Mouse (Mus musculus): ENCODE results near the gene Kcnma1. TPM values are rescaled to one million over a fixed set of nuclear protein-coding genes. Genes with fewer than 3 reads are reported as not detected.

Kcnma1 gene
- polyA plus RNA-seq, 1 experiment from 2014 or later: 0.04 TPM

DNA sequence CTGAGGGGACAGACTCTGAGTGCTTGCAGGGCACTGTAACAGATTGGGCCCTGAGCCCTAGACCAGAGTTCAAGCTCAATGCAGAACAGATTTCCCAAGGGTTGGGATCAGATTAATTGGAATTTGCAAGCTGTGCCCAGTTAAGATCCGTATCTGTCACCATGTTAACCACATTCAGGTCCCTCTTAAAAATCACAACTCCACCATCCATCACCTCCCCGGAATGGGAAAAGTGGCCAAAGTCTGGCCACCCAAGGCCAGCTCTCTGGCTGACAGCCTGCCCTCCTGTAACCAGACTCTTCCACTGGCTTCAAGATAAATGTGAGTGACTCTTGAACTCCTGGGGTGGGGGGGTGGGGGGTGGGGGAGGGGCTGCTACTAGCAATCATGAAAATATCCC, 70.4 kb downstream of the Kcnma1 start:
- WGBS (ENCODE audit: insufficient replicate concordance): 64% methylated on average over 2 of the region's 2 CpGs
- Histone ChIP-seq H3K27me3 (ENCODE audit: insufficient read depth, low read length) (no peaks in the 10 kb centered on the region), H3K9ac (replicated peaks) (no peak overlapping the region), H3K36me3 (replicated peaks; ENCODE audit: insufficient read depth, low read length) (no peaks in the 10 kb centered on the region), H3K4me3 (ENCODE audit: low read depth, low read length) (no peak overlapping the region), H3K27ac (ENCODE audit: low read depth) (no peak overlapping the region), H3K4me2 (ENCODE audit: low read depth, low read length) (no peak overlapping the region), H3K9me3 (ENCODE audit: low read length) (no peaks in the 10 kb centered on the region), H3K4me1 (ENCODE audit: insufficient read depth) (no peaks in the 10 kb centered on the region)
- ATAC-seq (no peak), DNase-seq (no peak)
- no peak for TF ChIP-seq CTCF (IDR thresholded peaks at IDR 0.05; ENCODE audit: low read depth)
- TF ChIP-seq EP300 (IDR thresholded peaks at IDR 0.05; ENCODE audit: low read depth): no peak

DNA sequence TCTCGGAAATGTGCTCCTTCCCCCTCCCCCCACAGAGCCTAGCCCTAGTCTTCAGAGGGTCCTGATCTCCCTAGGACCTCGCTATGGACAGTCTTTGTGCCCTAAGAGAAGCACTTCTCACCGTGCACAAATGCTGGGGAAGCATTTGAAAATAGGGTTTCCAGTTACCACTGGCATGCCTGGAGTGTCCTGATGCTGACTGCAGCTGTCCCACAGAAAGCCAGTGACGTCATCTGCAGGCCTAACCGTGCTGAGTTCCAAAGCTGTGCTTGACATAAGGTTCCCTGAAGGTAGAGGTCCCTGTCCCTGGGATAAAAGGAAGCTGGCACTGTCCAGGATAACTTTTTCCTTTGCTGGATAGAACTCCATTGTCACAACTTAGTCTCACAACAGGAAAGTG, 71.1 kb downstream of the Kcnma1 start:
- DNase-seq (no peak), ATAC-seq (no peak)
- Histone ChIP-seq H3K4me1 (ENCODE audit: insufficient read depth) (no peaks in the 10 kb centered on the region), H3K9me3 (ENCODE audit: low read length) (no peaks in the 10 kb centered on the region), H3K27me3 (ENCODE audit: insufficient read depth, low read length) (no peaks in the 10 kb centered on the region), H3K9ac (replicated peaks) (no peak overlapping the region), H3K36me3 (replicated peaks; ENCODE audit: insufficient read depth, low read length) (no peaks in the 10 kb centered on the region), H3K4me2 (ENCODE audit: low read depth, low read length) (no peak overlapping the region), H3K4me3 (ENCODE audit: low read depth, low read length) (no peak overlapping the region), H3K27ac (ENCODE audit: low read depth) (no peak overlapping the region)
- 60% methylated on average over 5 of the region's 5 CpGs for WGBS (ENCODE audit: insufficient replicate concordance)
- TF ChIP-seq EP300 (IDR thresholded peaks at IDR 0.05; ENCODE audit: low read depth): no peak
- no peak for TF ChIP-seq CTCF (IDR thresholded peaks at IDR 0.05; ENCODE audit: low read depth)

DNA sequence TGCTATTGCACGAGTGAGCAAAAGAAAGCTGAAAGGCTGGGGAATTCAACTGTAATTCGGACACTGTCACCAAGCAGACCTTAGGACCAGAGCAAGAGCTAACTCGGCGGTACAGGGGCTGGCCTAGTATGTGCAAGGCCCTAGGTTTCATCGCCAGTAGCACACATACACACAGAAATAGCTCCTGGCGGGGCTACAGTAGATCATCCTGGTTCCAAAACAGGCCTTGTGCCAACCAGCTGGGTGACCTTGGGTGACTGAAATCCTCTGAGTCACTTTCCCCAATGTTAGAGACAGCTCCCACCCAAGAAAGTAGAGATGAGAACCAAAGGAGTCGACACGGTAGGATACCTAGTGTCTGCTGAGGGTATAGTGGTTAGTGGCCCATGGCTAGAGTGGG, 72.2 kb downstream of the Kcnma1 start:
- Histone ChIP-seq H3K27ac (ENCODE audit: low read depth) (no peak overlapping the region), H3K36me3 (replicated peaks; ENCODE audit: insufficient read depth, low read length) (no peaks in the 10 kb centered on the region), H3K4me3 (ENCODE audit: low read depth, low read length) (no peak overlapping the region), H3K4me1 (ENCODE audit: insufficient read depth) (no peaks in the 10 kb centered on the region), H3K4me2 (ENCODE audit: low read depth, low read length) (no peak overlapping the region), H3K9me3 (ENCODE audit: low read length) (no peaks in the 10 kb centered on the region), H3K9ac (replicated peaks) (no peak overlapping the region), H3K27me3 (ENCODE audit: insufficient read depth, low read length) (no peaks in the 10 kb centered on the region)
- DNase-seq (no peak), ATAC-seq (no peak)
- 71% methylated on average over 8 of the region's 8 CpGs for WGBS (ENCODE audit: insufficient replicate concordance)
- TF ChIP-seq EP300 (IDR thresholded peaks at IDR 0.05; ENCODE audit: low read depth) (no peak), CTCF (IDR thresholded peaks at IDR 0.05; ENCODE audit: low read depth) (no peak)

DNA sequence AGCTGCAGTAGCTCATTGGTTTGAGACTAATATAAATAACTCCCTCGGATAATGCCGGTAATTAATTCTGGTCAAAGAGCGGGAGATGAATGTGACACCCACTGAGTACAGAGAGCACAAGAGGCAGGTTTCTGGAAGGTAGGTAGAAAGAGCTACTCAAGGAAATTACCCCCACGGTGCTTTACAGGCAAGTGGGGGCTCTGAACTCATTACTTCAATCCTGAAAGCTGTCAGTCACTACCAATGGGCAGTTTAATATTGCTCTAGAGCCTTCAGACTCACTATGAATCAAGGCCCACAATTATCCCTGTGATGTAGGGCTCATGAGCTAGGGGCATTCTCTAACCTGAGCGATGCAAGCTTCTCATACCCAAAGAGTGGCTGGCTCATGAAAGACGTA, 79.3 kb downstream of the Kcnma1 start:
- no peak for DNase-seq
- Histone ChIP-seq H3K9me3 (ENCODE audit: low read length) (no peaks in the 10 kb centered on the region), H3K9ac (replicated peaks) (no peak overlapping the region), H3K4me1 (ENCODE audit: insufficient read depth) (no peaks in the 10 kb centered on the region), H3K36me3 (replicated peaks; ENCODE audit: insufficient read depth, low read length) (no peaks in the 10 kb centered on the region), H3K27ac (ENCODE audit: low read depth) (no peak overlapping the region), H3K27me3 (ENCODE audit: insufficient read depth, low read length) (no peaks in the 10 kb centered on the region), H3K4me3 (ENCODE audit: low read depth, low read length) (no peak overlapping the region), H3K4me2 (ENCODE audit: low read depth, low read length) (no peak overlapping the region)
- WGBS (ENCODE audit: insufficient replicate concordance): 81% methylated on average over 6 of the region's 6 CpGs
- no peak for TF ChIP-seq EP300 (IDR thresholded peaks at IDR 0.05; ENCODE audit: low read depth)
- TF ChIP-seq CTCF (IDR thresholded peaks at IDR 0.05; ENCODE audit: low read depth): no peak
- ATAC-seq: no peak

DNA sequence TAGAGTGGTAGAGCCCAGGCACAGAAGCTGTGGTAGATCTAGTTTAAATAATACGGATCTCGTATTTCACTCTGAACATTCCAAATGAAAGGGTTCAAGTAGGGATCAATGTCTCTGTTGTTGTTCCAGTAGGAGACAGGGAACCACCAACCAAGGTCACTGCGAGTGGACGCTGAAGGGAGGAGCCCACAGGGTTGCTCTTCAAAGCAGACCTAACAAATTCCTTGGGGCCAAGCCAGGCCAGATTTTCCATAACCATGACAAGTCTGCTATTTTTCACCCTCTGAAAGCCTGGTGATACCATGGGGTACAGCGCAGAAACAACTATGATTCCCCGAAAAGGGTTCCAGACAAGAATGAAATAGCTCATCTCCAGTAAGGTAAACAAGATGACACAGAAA, 82.6 kb downstream of the Kcnma1 start:
- Histone ChIP-seq H3K9ac (replicated peaks) (no peak overlapping the region), H3K4me1 (ENCODE audit: insufficient read depth) (no peaks in the 10 kb centered on the region), H3K27ac (ENCODE audit: low read depth) (no peak overlapping the region), H3K27me3 (ENCODE audit: insufficient read depth, low read length) (no peaks in the 10 kb centered on the region), H3K4me3 (ENCODE audit: low read depth, low read length) (no peak overlapping the region), H3K4me2 (ENCODE audit: low read depth, low read length) (no peak overlapping the region), H3K9me3 (ENCODE audit: low read length) (no peaks in the 10 kb centered on the region), H3K36me3 (replicated peaks; ENCODE audit: insufficient read depth, low read length) (no peaks in the 10 kb centered on the region)
- TF ChIP-seq EP300 (IDR thresholded peaks at IDR 0.05; ENCODE audit: low read depth) (no peak), CTCF (IDR thresholded peaks at IDR 0.05; ENCODE audit: low read depth) (no peak)
- DNase-seq (no peak), ATAC-seq (no peak)
- 70% methylated on average over 6 of the region's 6 CpGs for WGBS (ENCODE audit: insufficient replicate concordance)

DNA sequence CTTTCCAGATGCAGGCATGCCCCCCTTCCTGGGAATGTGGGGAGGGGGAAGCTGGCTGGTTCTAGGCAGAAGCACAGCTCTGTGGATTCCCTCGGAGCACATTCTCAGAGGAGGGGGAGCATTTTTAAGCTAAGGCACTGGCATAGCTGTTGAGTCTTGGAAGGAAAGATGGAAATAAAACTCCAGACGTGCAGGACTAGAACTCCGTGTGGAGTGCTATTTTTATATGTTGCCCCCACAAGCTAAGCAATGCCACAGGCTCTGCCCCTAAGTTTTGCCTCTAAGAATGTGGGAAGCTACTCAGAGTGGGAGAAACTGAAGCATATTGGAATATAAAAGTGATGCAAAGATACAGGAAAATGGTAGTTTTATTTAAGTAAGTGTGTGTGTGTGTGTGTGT, 85.1 kb downstream of the Kcnma1 start:
- Histone ChIP-seq H3K27me3 (ENCODE audit: insufficient read depth, low read length) (no peaks in the 10 kb centered on the region), H3K9ac (replicated peaks) (no peak overlapping the region), H3K4me2 (ENCODE audit: low read depth, low read length) (no peak overlapping the region), H3K4me3 (ENCODE audit: low read depth, low read length) (no peak overlapping the region), H3K9me3 (ENCODE audit: low read length) (no peaks in the 10 kb centered on the region), H3K27ac (ENCODE audit: low read depth) (no peak overlapping the region), H3K36me3 (replicated peaks; ENCODE audit: insufficient read depth, low read length) (no peaks in the 10 kb centered on the region), H3K4me1 (ENCODE audit: insufficient read depth) (no peaks in the 10 kb centered on the region)
- DNase-seq: no peak
- TF ChIP-seq CTCF (IDR thresholded peaks at IDR 0.05; ENCODE audit: low read depth): no peak
- WGBS (ENCODE audit: insufficient replicate concordance): 70% methylated on average over 3 of the region's 3 CpGs
- no peak for ATAC-seq

DNA sequence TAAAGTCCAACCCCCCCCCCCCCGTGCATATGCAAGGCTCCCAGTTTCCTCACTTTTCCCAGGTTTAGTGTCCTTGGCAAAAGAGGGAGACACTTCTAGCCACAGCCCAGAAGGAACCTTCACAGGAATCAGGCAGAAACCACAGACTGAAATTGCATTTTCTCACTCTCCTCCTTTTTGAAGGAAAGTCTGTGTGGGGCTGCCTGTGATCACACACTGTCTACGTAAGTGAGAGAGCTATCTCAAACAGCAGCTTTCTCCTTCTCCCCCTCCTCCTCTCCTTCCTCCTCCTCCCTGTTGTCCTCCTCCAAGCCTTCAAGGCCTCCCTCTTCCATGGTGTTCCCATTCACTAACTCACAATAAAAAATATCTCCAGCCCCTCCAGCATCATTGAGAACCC, 90.9 kb downstream of the Kcnma1 start:
- no peak overlapping the region for H3K4me2 ChIP-seq (ENCODE audit: low read depth, low read length)
- WGBS (ENCODE audit: insufficient replicate concordance): 83% methylated on average over 2 of the region's 2 CpGs
- H3K4me3 ChIP-seq (ENCODE audit: low read depth, low read length): no peak overlapping the region
- H3K27me3 ChIP-seq (ENCODE audit: insufficient read depth, low read length): no peaks in the 10 kb centered on the region
- no peak for ATAC-seq
- H3K36me3 ChIP-seq (replicated peaks; ENCODE audit: insufficient read depth, low read length): no peaks in the 10 kb centered on the region
- no peak overlapping the region for H3K27ac ChIP-seq (ENCODE audit: low read depth)
- TF ChIP-seq CTCF (IDR thresholded peaks at IDR 0.05; ENCODE audit: low read depth) (no peak), EP300 (IDR thresholded peaks at IDR 0.05; ENCODE audit: low read depth) (no peak)
- no peak overlapping the region for H3K9ac ChIP-seq (replicated peaks)
- DNase-seq: no peak
- no peaks in the 10 kb centered on the region for H3K9me3 ChIP-seq (ENCODE audit: low read length)
- no peaks in the 10 kb centered on the region for H3K4me1 ChIP-seq (ENCODE audit: insufficient read depth)
